21 mouse cellular contexts compared by ENCODE assay signal in genomic region chr13:4152908-4153307, GRCm38 (mm10). TPM values are rescaled to one million over a fixed set of nuclear protein-coding genes. Genes with fewer than 3 reads are reported as not detected.
DNase-seq lines count a peak whose midpoint lies in the region; ATAC-seq lines count a peak whose summit lies in the region.
"Had no signal": no experiment of that assay in that cellular context is flagged by ENCODE, and none has a peak within 500 bp of the region (broad histone marks: within the 10 kb centered on the region; RNA-seq: fewer than 3 reads in every experiment).

No protein-coding gene starts in this region.

- intact Hi-C loops in left cerebral cortex, postnatal 25 days (cut with DNase I), result no loop called here

- DNase-seq in 416B (ENCODE audit: low read depth), result peak; percentile 48
- no peak for DNase-seq in thymus, postnatal 14 days
- DNase-seq in urinary bladder, postnatal 4 days (ENCODE audit: low spot score in 2 of 2), result no peak
- no peak for DNase-seq in left cerebral cortex, postnatal 25 days (ENCODE audit: low spot score in 2 of 2)
- DNase-seq in frontal cortex, postnatal 10 days (ENCODE audit: low spot score in 2 of 2), result no peak
- DNase-seq: adrenal gland, adult 8-10 months; adrenal gland, postnatal 14 days; adrenal gland, postnatal 36 days; cerebellum, adult 11-12 months; cerebellum, adult 2 months; cerebellum, adult 9-10 months; cerebellum, postnatal 10 days; cerebellum, postnatal 25 days; embryo, embryonic 11 days had no signal

- ATAC-seq in common myeloid progenitor, adult 5-6 weeks (replicated peaks; ENCODE audit: low read depth, poor library complexity, severe bottlenecking), result peak; percentile 86
- ATAC-seq in megakaryocyte, adult 5-6 weeks (ENCODE audit: poor library complexity, severe bottlenecking), result peak; percentile 92
- peak; percentile 47; the same call in 1 of the 2 replicates for ATAC-seq in monocyte, adult 5-6 weeks (replicated peaks; ENCODE audit: insufficient number of reproducible peaks, low FRiP score, low TSS enrichment, poor library complexity, severe bottlenecking)
- ATAC-seq: activated CD4-positive, CD25-positive, alpha-beta regulatory T cell, adult 4 months; forebrain, embryonic 14.5 days; forebrain, embryonic 16.5 days had no signal

RNA-seq across cellular contexts. Expression of gene Akr1c18, which starts 2.5 kb away (rescaled TPM):
- total RNA-seq in common myeloid progenitor, adult 5-6 weeks (2017), result not detected in 2 replicates
- 0.65 and 0.84 TPM in 2 replicates for total RNA-seq in megakaryocyte, adult 5-6 weeks (2015)
- total RNA-seq in megakaryocyte, adult 5-6 weeks (2017), result 0.20 and 1.0 TPM in 2 replicates
- not detected in 3 replicates for total RNA-seq in monocyte, adult 5-6 weeks (2017)
- total RNA-seq in left cerebral cortex, postnatal 25 days (2021), result 1 to 10 TPM; 1.1 to 1.7 TPM
- total RNA-seq: MEL had no signal

RNA-seq across cellular contexts. Expression of gene Akr1c13, which starts 38.0 kb away (rescaled TPM):
- total RNA-seq in common myeloid progenitor, adult 5-6 weeks (2017), result 37.3 and 50.4 TPM in 2 replicates
- 28.8 and 30.1 TPM in 2 replicates for total RNA-seq in megakaryocyte, adult 5-6 weeks (2015)
- total RNA-seq in megakaryocyte, adult 5-6 weeks (2017), result 31.9 and 34.9 TPM in 2 replicates
- 13.8 to 29.7 TPM (median 18.2 TPM) in 3 replicates for total RNA-seq in monocyte, adult 5-6 weeks (2017)
- total RNA-seq in left cerebral cortex, postnatal 25 days (2021), result under 1 TPM in 1 of 2 experiments, not detected in 1; 0.50 TPM
